Mouse (Mus musculus) cortical plate, adult 2 months (tissue): ENCODE data around the gene Wnt7a.

Experiments used
- CTCF ChIP-seq: fragments of 200-500 bp; IDR thresholded peaks from 2 replicates; pipeline ENCODE4 v1.5.1; 2011; ENCODE audit warnings: mild to moderate bottlenecking, control low read depth, low read length; ENCODE audit not compliant: insufficient read depth; ENCODE audit errors: extremely low read depth
- POLR2A ChIP-seq: fragments of 200-500 bp; IDR thresholded peaks from 2 replicates; pipeline ENCODE4 v1.6.1; 2011; ENCODE audit warnings: mild to moderate bottlenecking, low read length, control low read depth; ENCODE audit not compliant: insufficient read depth; ENCODE audit errors: extremely low read depth

DNA sequence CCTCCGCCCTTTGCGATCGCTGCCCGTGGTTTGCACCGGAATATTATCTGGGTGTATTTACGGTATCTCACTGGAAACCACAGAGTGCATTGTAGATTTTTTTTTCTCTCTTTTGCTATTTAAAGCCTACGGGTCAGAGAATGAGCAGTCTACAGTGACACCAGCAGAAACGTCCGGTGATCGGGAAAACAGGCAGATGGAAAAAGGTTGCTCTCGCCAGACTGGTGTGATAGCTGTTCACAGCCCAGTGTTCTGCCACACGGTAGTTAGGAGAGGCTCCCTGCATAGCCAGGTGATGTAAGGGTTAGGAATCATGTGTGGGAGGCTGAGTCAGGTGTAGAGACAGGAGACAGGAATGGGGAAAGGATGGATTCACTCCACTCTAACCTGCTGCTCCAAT is 10.6 kb downstream of the Wnt7a start:
- TF ChIP-seq CTCF (no peak), POLR2A (no peak)
